Mouse (Mus musculus) limb, embryonic 13.5 days (tissue): ENCODE measurements around the gene Foxn3. TPM values are rescaled to one million over a fixed set of nuclear protein-coding genes. Genes with fewer than 3 reads are reported as not detected.

Experiments used
- ATAC-seq: fragments of 200-750 bp; cut with Nextera tagmentation; 2 replicates; pipeline ENCODE4 v1.8.0; 2017; ENCODE audit warnings: low read depth, moderate number of reproducible peaks, moderate TSS enrichment; ENCODE audit not compliant: low FRiP score
- H3K27ac ChIP-seq: fragments of 300-500 bp; sonication (generic); 2 replicates; pipeline ENCODE4 v1.5.1; 2015; ENCODE audit warnings: inconsistent platforms, mild to moderate bottlenecking, moderate library complexity
- H3K27me3 ChIP-seq: fragments of 300-500 bp; sonication (generic); 2 replicates; pipeline ENCODE4 v1.6.1; 2015; ENCODE audit warnings: mild to moderate bottlenecking, inconsistent platforms
- H3K36me3 ChIP-seq: fragments of 300-500 bp; sonication (generic); 2 replicates; pipeline ENCODE4 v1.6.1; 2015; ENCODE audit warnings: inconsistent platforms, mild to moderate bottlenecking, moderate library complexity
- H3K4me1 ChIP-seq: fragments of 300-500 bp; sonication (generic); 2 replicates; pipeline ENCODE4 v1.6.1; 2015; ENCODE audit warnings: inconsistent platforms
- H3K4me2 ChIP-seq: fragments of 300-500 bp; sonication (generic); replicated peaks from 2 replicates; pipeline ENCODE4 v1.6.1; 2015; ENCODE audit warnings: inconsistent platforms, mild to moderate bottlenecking, moderate library complexity
- H3K4me3 ChIP-seq: fragments of 300-500 bp; sonication (generic); 2 replicates; pipeline ENCODE4 v1.5.1; 2015; ENCODE audit warnings: moderate library complexity, mild to moderate bottlenecking, inconsistent platforms
- H3K9ac ChIP-seq: fragments of 300-500 bp; sonication (generic); 2 replicates; pipeline ENCODE4 v1.6.1; 2015; ENCODE audit warnings: mild to moderate bottlenecking, inconsistent platforms
- H3K9me3 ChIP-seq: fragments of 300-500 bp; sonication (generic); 2 replicates; pipeline ENCODE4 v1.6.1; 2016; ENCODE audit warnings: inconsistent platforms
- WGBS: fragments of 180-500 bp; shearing (Covaris S2); methylation state at CpG from one replicate; pipeline ENCODE4 v1.1.7; 2015; 5-methylcytosine and 5-hydroxymethylcytosine counted together
- polyA plus RNA-seq: library from polyadenylated mRNA; unstranded; fragments of >200 nt; fragmentation: Nextera tagmentation; extraction: Ambion mirVana; gene quantifications from 2 replicates; pipeline ENCODE4 v1.2.1, GENCODE M21; 2015

Foxn3 gene
- polyA plus RNA-seq, 1 experiment from 2014 or later: 130 TPM

- Histone ChIP-seq H3K36me3 (no peaks in the 10 kb centered on the region), H3K4me2 (no peak overlapping the region), H3K9ac (no peak overlapping the region), H3K9me3 (no peaks in the 10 kb centered on the region), H3K4me1 (peaks cover 64% of the 10 kb centered on the region), H3K27ac (0 out of 2 replicates have a peak overlapping the region, but pooled peaks have one; percentile 33), H3K27me3 (no peaks in the 10 kb centered on the region), H3K4me3 (no peak overlapping the region)
- ATAC-seq: no peak
- WGBS: 79% methylated on average over 6 of the region's 6 CpGs
Measured at GRCm38 (mm10) chr12:99352583-99352982, 210.8 kb downstream of the Foxn3 start.

DNA sequence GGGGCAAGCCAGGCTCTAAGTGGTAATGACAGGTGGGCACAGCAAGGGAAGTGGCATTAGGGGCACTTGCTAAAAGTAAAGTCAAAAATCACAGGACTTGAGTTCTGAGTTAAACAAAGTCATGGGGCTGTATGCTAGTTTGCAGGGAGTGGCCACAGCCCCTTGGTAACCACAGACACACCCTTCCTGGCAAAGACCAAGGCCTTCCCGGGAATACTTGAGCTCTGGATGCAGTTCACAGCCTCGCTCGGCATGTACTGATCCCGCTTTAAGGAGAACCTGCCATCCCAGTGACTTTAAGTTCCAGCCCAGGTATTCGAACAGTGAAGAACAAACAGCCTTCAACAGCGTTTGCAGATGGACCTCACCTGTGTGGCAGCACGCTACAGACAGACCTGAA is 211.2 kb downstream of the Foxn3 start:
- no peak overlapping the region for H3K4me3 ChIP-seq
- H3K4me1 ChIP-seq: peaks cover 64% of the 10 kb centered on the region
- H3K4me2 ChIP-seq: peak overlapping the region; percentile 31
- no peaks in the 10 kb centered on the region for H3K9me3 ChIP-seq
- H3K27ac ChIP-seq: peak overlapping the region; percentile 33; the same call in 1 of the 2 replicates
- H3K9ac ChIP-seq: no peak overlapping the region
- 55% methylated on average over 7 of the region's 7 CpGs for WGBS
- H3K27me3 ChIP-seq: no peaks in the 10 kb centered on the region
- no peaks in the 10 kb centered on the region for H3K36me3 ChIP-seq
- ATAC-seq: no peak

GRCm38 (mm10) chr12:99351731-99352130 is 211.7 kb downstream of the Foxn3 start:
- ATAC-seq: peak; percentile 54
- peaks cover 63% of the 10 kb centered on the region for H3K4me1 ChIP-seq

DNA sequence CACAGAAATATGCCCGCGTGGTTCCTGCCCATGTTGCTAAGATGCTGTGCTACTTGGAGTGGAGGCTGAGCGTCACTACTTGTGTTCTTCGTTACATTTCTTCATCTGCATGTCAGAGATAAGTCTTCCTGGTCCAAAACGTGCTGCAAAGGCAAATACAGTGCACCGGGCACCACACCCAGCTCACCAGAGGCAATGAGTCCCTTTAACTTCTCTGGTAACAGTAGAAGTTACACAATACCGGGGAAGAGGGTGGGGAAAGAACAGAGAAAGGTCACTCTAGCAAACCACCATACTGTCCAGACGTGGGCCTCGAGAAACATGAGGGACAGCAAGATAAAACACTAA is 213.8 kb downstream of the Foxn3 start:
- Histone ChIP-seq H3K27ac (no peak overlapping the region), H3K27me3 (no peaks in the 10 kb centered on the region), H3K36me3 (no peaks in the 10 kb centered on the region), H3K4me2 (no peak overlapping the region), H3K9ac (peak overlapping the region; percentile 35; the same call in 1 of the 2 replicates), H3K9me3 (no peaks in the 10 kb centered on the region), H3K4me3 (no peak overlapping the region), H3K4me1 (peaks cover 74% of the 10 kb centered on the region)
- no peak for ATAC-seq
- WGBS: 82% methylated on average over 9 of the region's 9 CpGs

More at GRCm38 (mm10) chr12:99351731-99352130, 211.7 kb downstream of the Foxn3 start:
- H3K27ac ChIP-seq: peak overlapping the region; percentile 33; the same call in 1 of the 2 replicates
- WGBS: 7% methylated on average over 9 of the region's 9 CpGs
- no peak overlapping the region; the same call in 1 of the 2 replicates for H3K9ac ChIP-seq
- no peaks in the 10 kb centered on the region for H3K9me3 ChIP-seq
- no peak overlapping the region for H3K4me3 ChIP-seq
- peak overlapping the region; percentile 31 for H3K4me2 ChIP-seq
- no peaks in the 10 kb centered on the region for H3K27me3 ChIP-seq
- no peaks in the 10 kb centered on the region for H3K36me3 ChIP-seq

GRCm38 (mm10) chr12:99348940-99349649 is 214.3 kb downstream of the Foxn3 start:
- Histone ChIP-seq H3K4me3 (no peak overlapping the region), H3K4me2 (no peak overlapping the region), H3K27me3 (no peaks in the 10 kb centered on the region), H3K27ac (0 out of 2 replicates have a peak overlapping the region, but pooled peaks have one; percentile 17), H3K4me1 (peaks cover 80% of the 10 kb centered on the region), H3K36me3 (no peaks in the 10 kb centered on the region), H3K9ac (peak overlapping the region; percentile 35; the same call in 1 of the 2 replicates), H3K9me3 (no peaks in the 10 kb centered on the region)
- ATAC-seq: no peak
- WGBS: 50% methylated on average over 10 of the region's 10 CpGs

- Histone ChIP-seq H3K4me1 (peaks cover 81% of the 10 kb centered on the region), H3K36me3 (no peaks in the 10 kb centered on the region), H3K9me3 (no peaks in the 10 kb centered on the region), H3K27me3 (no peaks in the 10 kb centered on the region), H3K4me3 (no peak overlapping the region), H3K27ac (no peak overlapping the region), H3K9ac (no peak overlapping the region), H3K4me2 (no peak overlapping the region)
- no peak for ATAC-seq
- WGBS: 47% methylated on average over 3 of the region's 3 CpGs
Measured at GRCm38 (mm10) chr12:99347512-99347911, 215.9 kb downstream of the Foxn3 start.

DNA sequence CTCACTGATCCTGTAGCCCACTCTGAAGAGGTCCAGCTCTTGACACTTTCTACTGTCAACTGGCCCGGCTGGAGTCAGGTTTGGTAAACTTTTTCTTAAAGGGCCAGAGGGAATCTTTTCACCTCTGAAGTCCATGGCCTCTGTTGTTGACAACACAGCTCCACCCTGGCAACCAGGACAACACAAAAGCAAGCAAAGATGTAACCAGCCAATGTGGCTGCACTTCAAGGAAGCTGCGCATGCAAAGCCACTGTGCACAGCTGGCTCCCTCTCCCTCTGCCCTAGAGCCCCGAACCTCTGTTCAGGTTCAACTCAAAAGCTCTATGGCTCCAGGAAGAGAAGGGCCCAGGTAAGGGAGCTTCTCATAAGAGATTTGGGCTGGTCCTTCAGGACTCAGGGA is 216.4 kb downstream of the Foxn3 start:
- no peak for ATAC-seq
- H3K9me3 ChIP-seq: no peaks in the 10 kb centered on the region
- H3K4me2 ChIP-seq: no peak overlapping the region
- H3K27me3 ChIP-seq: no peaks in the 10 kb centered on the region
- H3K27ac ChIP-seq: no peak overlapping the region
- H3K36me3 ChIP-seq: no peaks in the 10 kb centered on the region
- peaks cover 81% of the 10 kb centered on the region for H3K4me1 ChIP-seq
- no peak overlapping the region for H3K4me3 ChIP-seq
- no peak overlapping the region for H3K9ac ChIP-seq
- 77% methylated on average over 3 of the region's 3 CpGs for WGBS

GRCm38 (mm10) chr12:99345323-99345722 is 218.1 kb downstream of the Foxn3 start:
- H3K4me2 ChIP-seq: no peak overlapping the region
- no peak for ATAC-seq
- H3K27ac ChIP-seq: no peak overlapping the region
- H3K4me3 ChIP-seq: no peak overlapping the region
- no peak overlapping the region for H3K9ac ChIP-seq
- whole genome bisulfite sequencing: 55% methylated on average over 4 of the region's 4 CpGs
- H3K4me1 ChIP-seq: peaks cover 85% of the 10 kb centered on the region
- no peaks in the 10 kb centered on the region for H3K27me3 ChIP-seq
- H3K9me3 ChIP-seq: no peaks in the 10 kb centered on the region
- peaks cover 7% of the 10 kb centered on the region for H3K36me3 ChIP-seq

DNA sequence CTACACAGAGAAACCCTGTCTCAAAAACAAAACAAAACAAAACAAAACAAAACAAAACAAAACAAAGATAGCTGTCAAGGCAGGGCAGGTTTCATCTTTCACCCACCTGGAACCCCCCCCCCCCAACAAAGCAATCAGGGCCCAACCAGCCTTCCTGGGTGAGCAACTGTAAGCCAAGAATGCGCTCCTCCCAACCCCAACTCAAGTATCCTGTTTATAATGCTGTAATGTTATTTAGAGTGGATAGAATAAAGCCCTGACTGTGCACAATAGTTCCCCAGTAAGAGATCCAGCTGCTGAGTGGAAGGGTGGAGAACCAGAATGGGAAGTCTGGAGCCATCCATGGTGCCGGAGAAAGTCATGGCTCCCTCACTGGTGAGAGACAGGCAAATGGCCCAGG is 220.0 kb downstream of the Foxn3 start:
- H3K4me1 ChIP-seq: peaks cover 86% of the 10 kb centered on the region
- 94% methylated on average over 2 of the region's 2 CpGs for WGBS
- H3K36me3 ChIP-seq: peaks cover 14% of the 10 kb centered on the region
- H3K4me3 ChIP-seq: no peak overlapping the region
- no peaks in the 10 kb centered on the region for H3K9me3 ChIP-seq
- H3K27me3 ChIP-seq: no peaks in the 10 kb centered on the region
- no peak overlapping the region for H3K9ac ChIP-seq
- no peak overlapping the region for H3K4me2 ChIP-seq
- ATAC-seq: no peak
- H3K27ac ChIP-seq: no peak overlapping the region

- Histone ChIP-seq H3K4me2 (no peak overlapping the region), H3K4me3 (no peak overlapping the region), H3K36me3 (peaks cover 24% of the 10 kb centered on the region), H3K27me3 (no peaks in the 10 kb centered on the region), H3K9me3 (no peaks in the 10 kb centered on the region), H3K27ac (no peak overlapping the region), H3K9ac (no peak overlapping the region), H3K4me1 (peaks cover 80% of the 10 kb centered on the region)
- 16% methylated on average over 3 of the region's 3 CpGs for WGBS
- ATAC-seq: no peak
Measured at GRCm38 (mm10) chr12:99342160-99342559, 221.2 kb downstream of the Foxn3 start.

GRCm38 (mm10) chr12:99341751-99342150 is 221.6 kb downstream of the Foxn3 start:
- Histone ChIP-seq H3K36me3 (peaks cover 24% of the 10 kb centered on the region), H3K4me3 (no peak overlapping the region), H3K4me2 (no peak overlapping the region), H3K27ac (no peak overlapping the region), H3K4me1 (peaks cover 82% of the 10 kb centered on the region), H3K9ac (no peak overlapping the region), H3K9me3 (no peaks in the 10 kb centered on the region), H3K27me3 (no peaks in the 10 kb centered on the region)
- ATAC-seq: no peak
- 49% methylated on average over 7 of the region's 7 CpGs for WGBS

GRCm38 (mm10) chr12:99340418-99341182 is 222.8 kb downstream of the Foxn3 start:
- H3K27me3 ChIP-seq: no peaks in the 10 kb centered on the region
- peaks cover 82% of the 10 kb centered on the region for H3K4me1 ChIP-seq
- H3K4me2 ChIP-seq: no peak overlapping the region
- no peak overlapping the region for H3K27ac ChIP-seq
- H3K9me3 ChIP-seq: no peaks in the 10 kb centered on the region
- H3K9ac ChIP-seq: no peak overlapping the region
- peaks cover 24% of the 10 kb centered on the region for H3K36me3 ChIP-seq
- 87% methylated on average over 13 of the region's 13 CpGs for WGBS
- no peak for ATAC-seq
- no peak overlapping the region for H3K4me3 ChIP-seq
